Mouse (Mus musculus) T-helper 2 cell (primary cell): Measurements from ENCODE around the gene Mmel1.

Source experiments
- in situ Hi-C: fragments of 300-600 bp; cut with MboI, MseI; formaldehyde crosslinking; loops from one replicate; pipeline ENCODE4 v1.15.1; 2025; ENCODE audit warnings: high pct_unique_total_duplicates

Gene Mmel1

GRCm38 (mm10) chr4:154869440-154869839, at the start of gene Mmel1:
Mmel1 (plus strand) TSS chr4:154869585.
- in situ Hi-C loops = loop anchor here (5.0 kb wide), 1 partner anchor 183 kb away; no protein-coding TSS in a partner anchor

- in situ Hi-C loops = no loop called here
These were observed 43.7 kb upstream of the Mmel1 start for GRCm38 (mm10) chr4:154825662-154826061.

DNA sequence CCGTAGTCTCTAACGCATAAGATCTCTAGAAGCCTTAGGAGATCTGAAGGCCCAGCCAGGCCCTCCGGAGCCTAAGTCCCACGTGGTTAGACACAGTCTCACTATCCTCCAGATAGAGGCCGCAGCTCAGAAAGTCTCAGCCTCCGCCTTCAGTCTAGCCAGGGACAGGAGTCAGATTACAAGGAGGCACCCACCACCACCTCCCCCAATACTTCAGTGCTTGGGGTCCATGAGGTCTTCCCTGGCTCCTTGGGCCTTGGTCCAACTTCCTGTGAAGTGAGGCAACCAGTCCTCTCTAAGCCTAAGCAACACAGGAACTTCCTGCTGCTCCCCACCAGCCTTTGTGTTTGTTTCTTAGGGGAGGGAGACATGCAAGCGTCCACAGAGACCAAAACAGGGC, 43.2 kb upstream of the Mmel1 start:
- in situ Hi-C loops = no loop called here

- in situ Hi-C loops = no loop called here
These were observed 42.2 kb upstream of the Mmel1 start for GRCm38 (mm10) chr4:154827181-154827580.

DNA sequence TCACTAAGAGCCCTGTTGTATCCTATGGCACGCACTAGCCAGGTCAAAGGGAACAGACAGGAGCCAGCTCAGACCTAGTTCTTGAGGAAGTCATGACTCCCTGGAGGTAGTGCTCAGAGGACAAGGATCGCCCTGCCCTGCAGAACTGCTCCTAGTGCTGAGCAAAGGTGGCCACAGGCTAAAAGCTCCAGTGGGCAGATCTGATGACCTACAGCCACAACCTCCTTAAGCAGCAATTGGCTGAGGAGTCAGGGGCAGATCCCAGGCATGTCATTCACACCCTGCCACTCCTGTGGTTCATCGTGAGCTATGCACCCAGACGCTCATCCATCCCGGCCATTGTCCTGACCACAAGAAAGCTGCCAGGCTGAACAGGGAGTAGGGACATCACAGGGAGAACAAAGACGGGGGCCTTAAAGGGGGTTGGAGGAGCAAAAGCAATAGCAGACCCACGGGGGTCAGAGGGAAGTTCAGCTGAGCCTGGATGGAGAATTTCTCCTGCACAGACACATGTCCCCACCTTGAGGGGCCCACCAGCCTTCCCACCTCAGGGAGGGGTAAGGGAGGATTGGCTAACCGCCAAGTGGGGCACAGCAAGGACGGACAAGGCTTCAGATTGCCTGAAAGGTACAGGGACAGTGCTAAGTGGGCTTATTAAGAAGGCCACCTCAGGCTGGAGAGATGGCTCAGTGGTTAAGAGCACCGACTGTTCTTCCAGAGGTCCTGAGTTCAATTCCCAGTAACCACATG, 41.3 kb upstream of the Mmel1 start:
- in situ Hi-C loops = no loop called here

DNA sequence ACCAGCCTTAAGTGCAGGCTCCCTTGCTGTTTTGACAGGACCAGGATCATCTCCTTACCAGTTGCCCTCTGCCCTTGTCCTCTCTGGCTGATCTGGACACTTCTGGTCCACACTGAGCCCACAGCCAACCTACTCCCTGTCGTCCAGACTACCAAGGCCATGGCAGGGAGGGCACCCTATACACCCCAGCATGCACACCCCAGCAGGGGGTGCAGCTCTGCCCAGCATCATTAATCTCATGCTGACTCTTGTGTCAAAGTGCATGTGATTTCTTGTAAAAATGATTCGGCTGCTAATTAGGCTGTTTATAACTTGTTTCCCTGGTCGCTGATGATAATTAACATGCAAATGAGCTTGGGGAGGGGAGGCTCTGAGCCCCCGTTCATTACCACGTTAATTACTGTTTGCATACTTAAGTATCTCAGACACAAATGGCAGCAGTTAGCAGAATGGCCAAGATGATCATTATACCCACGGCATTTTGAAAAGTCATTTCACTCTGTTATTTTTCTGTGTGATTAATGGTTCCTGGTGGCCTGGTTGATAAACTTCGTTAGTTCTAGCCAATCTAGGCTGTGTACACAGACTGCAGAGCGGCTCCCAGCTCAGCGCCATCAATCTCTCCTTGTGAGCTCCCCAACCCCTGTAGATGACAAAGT, 37.3 kb upstream of the Mmel1 start:
- in situ Hi-C loops = no loop called here

DNA sequence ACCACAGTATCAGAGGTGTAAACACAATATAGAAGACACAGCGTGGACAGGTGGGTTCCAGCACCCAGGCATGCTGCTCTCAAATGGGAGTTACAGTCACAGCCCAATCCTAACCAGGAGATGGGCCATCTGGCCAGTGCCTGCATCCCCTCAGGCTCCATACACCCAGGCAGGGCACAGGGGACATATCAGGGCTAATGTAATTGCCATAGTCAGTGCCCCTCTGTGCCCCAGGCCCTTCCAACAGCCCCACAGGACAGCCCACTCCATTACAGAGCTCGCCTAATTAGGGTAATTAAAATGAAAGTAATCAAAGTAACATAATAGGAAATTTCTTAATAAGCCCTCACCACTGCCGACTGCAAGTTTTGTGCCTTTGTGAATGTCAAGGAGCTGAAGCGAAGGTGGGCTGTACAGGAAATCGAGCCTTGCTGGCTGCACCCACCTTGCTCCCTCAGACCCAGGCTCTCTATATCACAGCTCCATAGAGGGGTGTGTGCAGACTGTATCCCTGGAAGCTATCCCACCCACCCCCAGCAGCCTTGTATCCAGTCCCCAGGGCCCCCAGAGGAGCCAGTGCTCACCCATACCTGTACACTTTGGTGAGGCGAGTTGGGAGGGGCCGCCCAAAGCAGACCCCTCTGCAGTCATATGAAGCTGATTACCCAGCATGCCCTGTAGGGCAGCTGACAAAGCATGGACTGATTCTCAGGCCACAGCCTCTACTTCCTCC, 33.0 kb upstream of the Mmel1 start:
- in situ Hi-C loops = no loop called here

DNA sequence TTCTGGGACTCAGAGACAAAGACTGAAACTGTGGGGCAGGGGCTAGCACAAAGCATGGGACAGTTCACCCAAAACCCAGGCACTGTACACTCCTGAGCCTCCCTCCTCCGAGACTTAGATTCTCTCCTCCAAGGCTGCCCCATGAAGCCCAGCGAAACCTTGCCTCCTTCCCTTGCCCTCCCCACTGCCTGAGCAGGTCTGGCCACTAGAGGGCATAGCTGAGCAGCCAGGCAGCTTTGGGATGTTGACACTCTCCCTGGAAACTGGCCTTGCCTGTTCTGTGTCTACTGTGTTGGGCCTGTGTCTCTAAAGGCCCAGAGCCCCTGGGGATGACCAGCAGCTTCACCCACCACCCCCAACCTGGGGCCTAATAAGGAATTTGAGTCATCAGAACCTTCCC, 32.2 kb upstream of the Mmel1 start, which contains the start of gene Ttc34:
Ttc34 (plus strand) TSS at position 290 of the 400 bp plus-strand sequence.
- in situ Hi-C loops = no loop called here

DNA sequence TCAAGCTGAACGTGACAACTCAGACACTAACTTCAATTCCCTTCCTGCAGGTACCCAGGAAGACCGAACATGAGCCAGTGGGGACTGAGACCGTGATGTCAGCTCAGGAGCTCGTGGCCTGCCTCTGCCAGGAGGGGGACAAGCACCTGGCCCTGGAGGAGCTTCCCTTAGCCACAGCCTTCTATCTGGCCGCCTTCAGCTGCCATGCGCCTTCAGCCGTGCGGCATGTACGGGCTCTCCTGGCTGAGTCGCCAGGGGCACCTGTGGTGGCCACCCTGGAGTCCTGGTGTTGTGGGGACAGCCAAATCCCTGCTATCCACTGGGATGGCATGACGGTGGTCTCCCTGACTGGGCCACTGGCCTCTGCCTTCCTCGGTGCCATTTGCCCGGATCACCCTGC, 30.6 kb upstream of the Mmel1 start:
- in situ Hi-C loops = no loop called here

DNA sequence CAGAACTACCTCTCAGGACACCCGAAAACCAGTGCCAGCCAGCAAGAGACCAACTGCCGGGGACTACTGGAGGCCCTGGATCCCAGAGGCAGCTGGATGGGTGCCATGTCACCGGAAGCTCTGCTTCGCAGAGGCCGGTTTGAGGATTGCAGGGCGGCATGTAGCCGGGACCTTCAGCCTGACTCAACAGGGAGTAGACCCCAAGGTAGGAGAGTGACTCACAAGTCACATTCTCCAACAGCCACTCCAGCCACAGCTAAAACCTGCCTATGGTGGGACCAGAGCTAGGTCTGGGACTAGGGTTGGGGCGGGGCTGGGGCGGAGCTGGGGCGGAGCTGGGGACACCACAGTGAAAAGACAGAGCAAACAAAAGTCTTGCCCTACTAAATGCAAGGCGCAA, 30.0 kb upstream of the Mmel1 start:
- in situ Hi-C loops = no loop called here

DNA sequence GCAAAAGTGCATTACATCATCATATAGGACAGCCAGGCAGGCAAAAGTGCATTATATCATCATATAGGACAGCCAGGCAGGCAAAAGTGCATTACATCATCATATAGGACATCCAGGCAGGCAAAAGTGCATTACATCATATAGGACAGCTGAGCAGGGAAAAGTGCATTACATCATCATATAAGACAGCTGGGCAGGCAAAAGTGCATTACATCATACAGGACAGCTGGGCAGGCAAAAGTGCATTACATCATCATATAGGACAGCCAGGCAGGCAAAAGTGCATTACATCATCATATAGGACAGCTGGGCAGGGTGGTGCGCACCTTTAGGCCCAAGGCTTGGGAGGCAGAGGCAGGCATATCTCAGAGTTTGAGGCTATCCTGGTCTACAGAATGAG, 16.7 kb upstream of the Mmel1 start:
- in situ Hi-C loops = no loop called here

- in situ Hi-C loops = no loop called here
These were observed 15.5 kb upstream of the Mmel1 start for GRCm38 (mm10) chr4:154853881-154854280.

DNA sequence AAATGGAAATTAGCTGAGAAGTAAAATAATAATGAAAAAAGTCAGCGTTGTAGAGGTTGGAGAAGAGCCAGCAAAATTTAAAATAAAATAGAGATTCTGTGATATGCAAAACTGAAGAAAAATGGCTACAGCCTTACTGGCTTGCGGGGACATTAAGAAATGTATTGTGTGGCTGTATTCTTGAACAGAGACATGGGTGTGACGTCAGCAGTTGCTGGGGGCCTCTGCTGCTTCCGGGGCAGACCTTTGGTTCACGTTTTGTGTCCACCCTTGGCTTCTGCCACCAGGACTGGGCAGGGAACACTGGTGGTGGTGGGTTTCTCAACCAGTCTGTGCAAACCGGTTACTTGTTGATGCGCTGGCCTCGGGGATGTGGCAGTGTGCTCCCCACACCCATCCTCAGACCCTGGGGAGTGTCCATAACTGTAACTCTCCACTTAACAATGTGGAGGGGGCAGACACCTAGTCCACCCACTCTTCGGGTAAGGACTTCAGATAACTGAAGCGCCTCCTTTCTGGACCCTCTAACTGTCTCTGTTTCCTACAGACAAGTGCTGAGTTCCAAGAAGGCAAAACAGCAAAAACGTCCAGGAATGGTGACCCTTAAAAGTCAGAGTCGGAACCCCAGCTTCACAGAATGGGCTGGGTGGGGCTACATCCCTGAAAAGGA, 14.6 kb upstream of the Mmel1 start:
- in situ Hi-C loops = no loop called here

DNA sequence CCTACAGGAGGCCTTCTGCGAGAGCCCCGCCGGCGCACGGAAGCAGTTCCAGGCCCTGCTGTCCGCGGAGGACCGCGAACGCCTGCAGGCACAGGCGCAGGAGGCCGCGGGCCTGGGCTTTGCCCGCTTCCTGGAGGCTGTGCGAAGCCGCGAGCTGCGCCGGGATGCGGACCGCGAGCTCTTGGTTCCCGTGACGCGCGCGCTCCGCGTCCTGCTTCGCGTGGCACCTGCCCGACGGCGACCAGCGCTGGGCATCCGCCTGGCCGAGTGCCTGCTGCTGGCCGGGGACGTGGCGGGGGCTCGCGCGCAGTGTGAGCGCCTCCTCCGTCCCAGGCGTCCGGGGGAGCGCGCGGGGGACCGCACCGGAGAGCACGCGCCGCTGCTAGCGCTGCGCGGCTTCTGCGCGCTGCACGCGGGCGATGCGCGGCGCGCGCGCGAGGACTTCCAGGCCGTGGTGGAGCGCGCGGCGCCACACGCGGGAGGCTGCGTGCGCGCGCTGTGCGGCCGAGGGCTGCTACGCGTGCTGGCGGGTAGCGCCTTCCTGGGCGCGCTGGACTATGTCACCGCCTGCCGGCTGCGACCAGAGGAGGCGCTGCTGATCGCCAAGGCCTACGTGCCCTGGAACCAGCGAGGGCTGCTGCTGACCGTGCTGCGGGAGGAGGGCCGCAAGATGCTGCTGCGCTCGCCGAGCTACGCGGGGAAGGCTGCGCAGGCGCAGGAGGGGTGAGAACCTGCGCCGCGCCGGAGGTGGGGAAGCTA, 13.5 kb upstream of the Mmel1 start:
- in situ Hi-C loops = no loop called here

- in situ Hi-C loops = no loop called here
These were observed 12.9 kb upstream of the Mmel1 start for GRCm38 (mm10) chr4:154856480-154856837.

- in situ Hi-C loops = no loop called here
These were observed 12.5 kb upstream of the Mmel1 start for GRCm38 (mm10) chr4:154856882-154857281.

DNA sequence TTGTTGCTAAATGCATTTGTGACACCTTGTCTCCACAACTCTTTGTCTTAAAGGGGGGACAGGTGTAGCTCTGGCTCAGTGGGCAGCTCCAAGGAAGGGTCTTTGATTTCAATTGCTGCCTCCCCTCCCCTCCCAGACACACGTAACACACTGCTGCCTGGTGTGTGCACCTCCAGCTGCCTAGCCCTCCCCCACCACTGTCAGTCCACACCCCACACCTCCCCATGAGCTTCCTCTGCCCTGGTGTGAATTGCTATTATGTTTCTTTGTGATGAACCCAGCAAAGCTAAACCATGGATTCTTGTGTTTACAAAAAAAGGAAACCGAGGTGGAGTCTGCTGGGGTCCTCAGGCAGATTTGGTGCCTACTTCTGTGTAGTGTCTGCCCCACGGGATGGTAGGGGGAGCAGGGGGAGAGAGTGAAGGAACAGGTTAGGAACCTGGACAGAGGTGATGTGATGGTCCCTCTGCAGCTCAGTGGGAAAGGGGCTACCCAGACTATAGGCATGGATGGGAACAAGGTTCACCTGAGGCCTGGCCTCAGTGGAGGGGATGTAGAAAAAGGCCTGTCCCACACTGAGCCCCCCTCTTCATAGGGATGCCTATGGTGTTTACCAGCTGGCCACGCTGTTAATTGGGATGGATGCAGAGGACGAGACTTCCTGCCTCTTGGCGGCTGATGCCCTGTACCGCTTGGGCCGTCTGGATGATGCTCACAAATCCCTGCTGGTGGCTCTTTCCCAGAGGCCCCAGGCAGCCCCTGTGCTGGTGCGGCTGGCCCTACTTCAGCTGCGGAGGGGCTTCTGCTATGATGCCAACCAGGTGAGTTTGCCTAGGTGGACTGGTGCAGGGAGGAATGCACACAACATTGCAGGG, 11.8 kb upstream of the Mmel1 start:
- in situ Hi-C loops = no loop called here

DNA sequence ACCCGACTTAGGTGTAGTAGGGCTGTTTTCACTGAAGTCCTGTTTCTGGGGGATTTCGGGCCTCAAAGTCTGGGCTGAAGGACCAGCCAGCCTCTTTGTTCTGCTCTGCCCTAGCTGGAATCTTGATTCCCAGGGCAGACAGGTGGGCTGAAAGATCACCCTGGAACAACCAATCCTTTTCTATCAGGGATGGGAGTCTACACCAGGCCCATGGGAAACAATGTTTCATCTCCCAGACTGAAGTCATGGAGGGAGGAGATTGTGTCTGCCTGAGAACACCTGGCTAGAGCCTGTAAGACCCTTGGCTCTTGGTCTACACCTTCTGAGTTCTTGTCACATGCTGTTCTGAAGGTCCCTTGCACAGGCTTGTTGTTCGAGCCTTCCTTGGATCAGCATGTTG, 10.8 kb upstream of the Mmel1 start:
- in situ Hi-C loops = no loop called here

DNA sequence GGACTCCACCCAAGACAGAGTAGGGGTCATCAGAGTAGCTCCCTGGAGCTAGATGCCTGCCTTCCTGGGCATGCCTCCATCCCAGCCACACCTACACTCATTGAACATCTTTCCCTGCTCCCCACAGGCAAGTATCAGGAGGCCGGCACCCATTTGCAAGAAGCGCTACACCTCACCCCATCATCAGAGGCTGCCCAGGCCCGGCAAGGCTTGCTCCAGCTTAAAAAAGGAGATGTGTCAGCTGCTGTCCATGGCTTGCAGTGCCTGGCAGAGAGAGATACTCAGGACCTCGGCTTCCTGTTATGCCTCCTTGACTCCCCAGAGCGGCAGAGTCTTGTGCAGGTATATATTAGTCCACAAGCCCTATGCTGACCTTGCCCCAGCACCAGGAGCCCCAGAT, 7.4 kb upstream of the Mmel1 start:
- in situ Hi-C loops = no loop called here

DNA sequence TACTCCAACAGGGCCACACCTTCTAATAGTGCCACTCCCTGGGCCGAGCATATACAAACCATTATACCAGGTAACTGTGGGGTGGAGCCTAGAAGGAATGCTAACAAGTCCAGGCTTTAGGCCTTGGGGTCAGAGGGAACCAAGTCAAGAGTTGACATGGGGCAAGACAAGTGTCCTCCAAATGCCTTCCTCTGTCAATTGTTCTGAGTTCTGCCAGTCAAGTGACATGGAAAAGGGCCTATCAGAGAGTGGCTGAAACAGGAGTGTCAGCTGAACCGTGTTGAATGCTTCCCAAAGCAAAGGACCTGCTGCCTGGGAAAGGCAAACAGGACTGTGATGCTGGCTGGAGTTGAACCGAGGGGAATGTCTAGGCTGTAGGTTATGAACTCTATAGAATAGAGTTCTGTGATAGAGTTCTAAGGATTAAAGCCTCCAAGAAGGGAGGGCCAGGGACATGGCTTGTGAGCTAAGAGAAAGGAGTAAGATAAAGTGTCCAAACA, 5.9 kb upstream of the Mmel1 start:
- in situ Hi-C loops = no loop called here
